In genomic region chr10:69870947-69871346, GRCm38 (mm10) we compare ENCODE assay signal across 10 mouse cellular contexts.
A peak's percentile ranks its signal among the peaks of the same experiment; 100 is the strongest.
DNase-seq lines count a peak whose midpoint lies in the region; TF ChIP-seq lines count a peak whose summit lies in the region.
"Had no signal": no experiment of that assay in that cellular context is flagged by ENCODE, and none has a peak within 500 bp of the region (broad histone marks: within the 10 kb centered on the region; RNA-seq: fewer than 3 reads in every experiment).

No protein-coding gene starts in this region.

- TF ChIP-seq CTCF in thymus, adult 2 months (IDR thresholded peaks at IDR 0.05; ENCODE audit: borderline replicate concordance, control insufficient read depth, extremely low read depth, insufficient read depth, low read length, poor library complexity): no peak

- H3K27me3 ChIP-seq in thymus, adult 2 months (ENCODE audit: control insufficient read depth, insufficient read depth, low read length): no peaks in the 10 kb centered on the region
- H3K27me3 ChIP-seq: limb, embryonic 15.5 days had no signal

- 94% methylated on average over 14 of the region's 14 CpGs for WGBS in thymus, adult 2 months

- no peak for TF ChIP-seq POLR2A in thymus, adult 2 months (IDR thresholded peaks at IDR 0.05; ENCODE audit: control insufficient read depth, extremely low read depth, insufficient read depth, low read length, poor library complexity)

- peak overlapping the region; percentile 51 for H3K27ac ChIP-seq in brown adipose tissue, adult 24 weeks (replicated peaks; ENCODE audit: low read depth, low read length)
- H3K27ac ChIP-seq in thymus, adult 2 months (ENCODE audit: control insufficient read depth, insufficient read depth, low read length): no peak overlapping the region
- H3K27ac ChIP-seq: limb, embryonic 15.5 days; midbrain, embryonic 10.5 days had no signal

- peak; percentile 45 for DNase-seq in gastrocnemius, adult 18-20 months (ENCODE audit: low spot score)
- DNase-seq in gastrocnemius, adult 8-10 months (ENCODE audit: low spot score in 2 of 2): no peak
- DNase-seq in layer of hippocampus, postnatal 14 days (ENCODE audit: low spot score in 2 of 2): peak; percentile 35 to 67
- DNase-seq in layer of hippocampus, adult 9-11 months: no peak
- peak; percentile 39 for DNase-seq in gastrocnemius, postnatal 25 days
- DNase-seq in thymus, adult 2 months: no peak
- DNase-seq in spleen, postnatal 10 days (ENCODE audit: low spot score in 2 of 2): no peak

- peaks cover 10% of the 10 kb centered on the region for H3K4me1 ChIP-seq in brown adipose tissue, adult 24 weeks (ENCODE audit: control insufficient read depth, insufficient read depth, insufficient read length, low read length)
- H3K4me1 ChIP-seq in thymus, adult 2 months (replicated peaks; ENCODE audit: control insufficient read depth, insufficient read depth, low read length): no peaks in the 10 kb centered on the region
- H3K4me1 ChIP-seq: midbrain, embryonic 10.5 days had no signal

- no peak overlapping the region for H3K4me3 ChIP-seq in brown adipose tissue, adult 24 weeks (ENCODE audit: insufficient read depth, low read depth, low read length)
- no peak overlapping the region for H3K4me3 ChIP-seq in thymus, adult 2 months (ENCODE audit: control insufficient read depth, insufficient read depth, low read length)
- H3K4me3 ChIP-seq: limb, embryonic 15.5 days; midbrain, embryonic 10.5 days had no signal

- no peaks in the 10 kb centered on the region for H3K36me3 ChIP-seq in thymus, adult 2 months (ENCODE audit: control insufficient read depth, insufficient read depth, low read length)
- H3K36me3 ChIP-seq: limb, embryonic 15.5 days; midbrain, embryonic 10.5 days had no signal

Comparison
In these comparisons a context has a peak if more than half of its experiments do, and no peak if none do; other contexts are left out.
1. DNase-seq: peak in gastrocnemius, adult 18-20 months (single experiment), layer of hippocampus, postnatal 14 days (2 of 2) and gastrocnemius, postnatal 25 days (single experiment); none in gastrocnemius, adult 8-10 months (0 of 2), layer of hippocampus, adult 9-11 months (single experiment), thymus, adult 2 months (single experiment) and spleen, postnatal 10 days (0 of 2).